Mouse (Mus musculus) cerebellum, postnatal 36 days (tissue): Measurements from ENCODE around the gene Med27.

ENCODE experiments used
- DNase-seq, 2 experiments: peaks; one replicate each; pipeline ENCODE4 v3.0.0; 2021 to 2022; ENCODE audit warnings: mixed read lengths in 2 of 2

Gene Med27

GRCm38 (mm10) chr2:29572811-29573427 lies 226.3 kb downstream of the Med27 start:
- no peak for DNase-seq

GRCm38 (mm10) chr2:29573591-29573990 lies 227.0 kb downstream of the Med27 start:
- no peak for DNase-seq

GRCm38 (mm10) chr2:29574187-29574586 lies 227.6 kb downstream of the Med27 start:
- no peak for DNase-seq
